In the genomic region with DNA sequence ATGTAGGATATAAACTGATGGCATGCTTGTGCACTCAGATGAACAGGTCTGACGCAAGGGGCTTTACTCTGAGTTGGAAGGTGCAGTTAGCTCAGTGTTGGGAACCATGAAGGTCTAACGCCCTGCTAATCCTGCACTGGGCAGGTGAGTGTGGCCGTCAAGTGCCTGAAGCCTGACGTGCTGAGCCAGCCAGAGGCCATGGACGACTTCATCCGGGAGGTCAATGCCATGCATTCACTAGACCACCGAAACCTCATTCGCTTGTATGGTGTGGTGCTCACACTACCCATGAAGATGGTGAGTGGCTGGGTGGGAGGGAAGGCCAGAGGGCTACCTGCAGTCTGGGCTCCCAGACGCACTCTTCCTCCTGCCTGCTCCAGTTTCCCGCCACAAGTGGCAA, we compare ENCODE assay signal across 24 mouse cellular contexts.
"Had no signal": no experiment of that assay in that cellular context is flagged by ENCODE, and none has a peak within 500 bp of the region (broad histone marks: within the 10 kb centered on the region; RNA-seq: fewer than 3 reads in every experiment).

No protein-coding gene starts in this region.

- H3K9me3 ChIP-seq: heart, embryonic 13.5 days; heart, embryonic 15.5 days; hindbrain, embryonic 13.5 days; intestine, embryonic 15.5 days; limb, embryonic 10.5 days; limb, embryonic 12.5 days; liver, embryonic 12.5 days had no signal

- H3K27ac ChIP-seq: heart, adult 2 months; heart, embryonic 13.5 days; heart, embryonic 15.5 days; hindbrain, embryonic 13.5 days; intestine, embryonic 15.5 days; layer of hippocampus, adult 2 months; left cerebral cortex, adult 2 months; limb, embryonic 10.5 days; limb, embryonic 12.5 days; liver, embryonic 14.5 days had no signal

- H3K4me2 ChIP-seq: heart, embryonic 11.5 days; heart, embryonic 13.5 days; heart, embryonic 15.5 days; hindbrain, embryonic 13.5 days; intestine, embryonic 15.5 days; limb, embryonic 12.5 days had no signal

- H3K4me1 ChIP-seq: limb, embryonic 12.5 days had no signal

- ATAC-seq: forebrain, embryonic 16.5 days; hindbrain, embryonic 16.5 days; inflammation-experienced regulatory T-cells, adult 6 months; intestine, embryonic 15.5 days; intestine, postnatal 0 days; liver, embryonic 12.5 days had no signal

- H3K9ac ChIP-seq: heart, embryonic 15.5 days; hindbrain, embryonic 13.5 days; intestine, embryonic 15.5 days; limb, embryonic 12.5 days; liver, embryonic 12.5 days; liver, embryonic 14.5 days had no signal

- H3K27me3 ChIP-seq: heart, embryonic 13.5 days; heart, embryonic 15.5 days; hindbrain, embryonic 13.5 days; intestine, embryonic 15.5 days; limb, embryonic 12.5 days; liver, embryonic 12.5 days had no signal

- DNase-seq: gastrocnemius, postnatal 14 days; gastrocnemius, postnatal 36 days; heart, adult 2 months; heart, postnatal 4 days; kidney, adult 18-20 months; kidney, adult 8-10 months; kidney, postnatal 10 days; kidney, postnatal 25 days; kidney, postnatal 4 days had no signal

- H3K4me3 ChIP-seq: heart, adult 2 months; heart, embryonic 13.5 days; heart, embryonic 15.5 days; hindbrain, embryonic 13.5 days; intestine, embryonic 15.5 days; layer of hippocampus, adult 2 months; left cerebral cortex, adult 2 months; limb, embryonic 10.5 days; limb, embryonic 12.5 days; liver, embryonic 12.5 days had no signal
